Mouse (Mus musculus) embryo, embryonic 9.5 days (tissue): ENCODE results near the gene Tas2r137.

ENCODE experiments used
- DNase-seq: peaks from one replicate; pipeline ENCODE4 v3.0.0-alpha.2; 2017; ENCODE audit errors: extremely low spot score

Tas2r137 gene

DNA sequence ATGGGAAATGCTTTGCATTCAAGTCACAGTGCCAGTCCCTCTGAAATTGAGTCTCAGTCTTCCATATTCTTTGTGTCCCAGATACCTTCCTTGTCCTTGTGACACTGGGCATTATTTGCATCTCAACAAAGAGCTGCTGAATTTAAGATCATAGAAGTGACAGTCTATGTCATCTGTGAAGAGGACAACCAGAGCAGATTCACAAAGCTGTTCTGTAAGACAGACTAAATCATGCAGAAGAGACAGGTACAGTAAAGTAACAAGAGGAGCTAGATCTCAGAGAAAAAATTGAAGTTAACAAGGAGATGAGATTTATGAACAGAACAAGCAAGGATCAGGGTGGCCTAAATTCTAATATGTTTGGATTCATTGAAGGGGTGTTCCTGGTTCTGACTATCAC, at the start of gene Tas2r137:
TSS of gene Tas2r137 (plus strand) at position 301 of the 400 bp plus-strand sequence.
- no peak for DNase-seq

DNA sequence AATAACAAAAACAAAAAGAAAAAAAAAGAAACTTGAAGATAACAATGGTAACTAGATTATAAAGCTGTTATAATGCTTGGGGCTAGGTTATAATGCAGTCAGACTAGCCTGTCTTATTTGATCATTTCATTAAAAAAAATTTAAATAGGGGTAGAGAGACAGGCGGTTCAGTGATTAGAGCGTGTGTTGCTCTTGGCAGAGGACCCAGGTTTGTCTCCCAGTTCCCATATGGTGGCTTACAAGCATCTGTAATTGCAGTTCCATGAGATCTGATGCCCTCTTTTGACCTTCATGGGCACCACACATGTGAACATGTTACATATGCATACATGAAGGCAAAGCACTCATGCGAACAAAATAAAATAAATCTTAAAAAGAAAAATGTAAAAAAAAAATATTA, 49.8 kb upstream of the Tas2r137 start:
- DNase-seq = no peak

DNA sequence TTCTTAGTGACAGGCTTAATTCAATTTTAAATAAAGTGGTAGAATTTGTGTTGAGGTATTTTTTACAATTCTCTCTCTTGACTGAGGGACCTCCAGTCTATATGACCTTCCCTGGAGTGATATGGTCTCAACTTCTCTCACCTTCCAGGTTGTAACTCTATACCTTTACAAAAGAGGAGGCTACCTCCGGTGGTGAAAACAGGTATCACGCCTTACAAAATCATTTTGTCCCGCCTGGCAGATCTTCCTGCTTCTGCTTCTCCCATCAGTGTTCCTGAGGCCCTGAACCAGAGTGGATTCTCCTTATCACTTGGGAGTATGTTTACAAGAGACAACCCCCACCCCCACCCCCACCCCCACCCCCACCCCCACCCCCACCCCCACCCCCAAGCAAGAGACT, 49.3 kb upstream of the Tas2r137 start:
- DNase-seq = no peak

DNA sequence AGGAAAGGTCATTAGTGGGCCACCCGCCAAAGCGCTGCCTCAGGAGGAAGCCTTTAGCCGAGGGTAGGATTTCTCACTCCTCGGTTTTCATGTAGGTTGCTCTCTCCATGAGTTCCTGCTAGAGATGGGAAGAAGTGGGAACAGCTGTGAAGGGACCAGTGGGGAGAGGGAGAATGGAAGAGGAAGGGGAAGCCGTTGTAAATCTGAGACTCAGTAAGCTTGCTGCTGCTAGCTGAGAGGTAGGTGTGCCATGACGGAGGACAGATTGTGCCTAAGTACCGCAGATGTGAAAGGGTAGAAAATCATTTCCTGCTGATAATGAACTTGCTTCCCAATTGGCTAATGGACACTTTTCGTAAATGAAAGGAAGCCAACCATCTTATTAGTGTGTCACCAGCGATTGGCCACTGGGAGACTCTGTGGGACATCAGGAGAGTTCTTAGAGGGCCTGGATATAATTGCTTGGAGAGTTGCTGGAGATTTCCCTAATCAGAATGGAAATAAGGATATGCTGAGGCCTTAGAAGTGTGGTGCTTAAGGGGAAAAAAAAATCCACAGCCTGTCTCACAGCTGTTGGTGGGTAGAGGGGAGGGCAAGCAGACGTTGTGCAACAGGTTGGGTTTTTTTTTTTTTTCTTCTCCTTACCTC, 47.6 kb upstream of the Tas2r137 start:
- no peak for DNase-seq

DNA sequence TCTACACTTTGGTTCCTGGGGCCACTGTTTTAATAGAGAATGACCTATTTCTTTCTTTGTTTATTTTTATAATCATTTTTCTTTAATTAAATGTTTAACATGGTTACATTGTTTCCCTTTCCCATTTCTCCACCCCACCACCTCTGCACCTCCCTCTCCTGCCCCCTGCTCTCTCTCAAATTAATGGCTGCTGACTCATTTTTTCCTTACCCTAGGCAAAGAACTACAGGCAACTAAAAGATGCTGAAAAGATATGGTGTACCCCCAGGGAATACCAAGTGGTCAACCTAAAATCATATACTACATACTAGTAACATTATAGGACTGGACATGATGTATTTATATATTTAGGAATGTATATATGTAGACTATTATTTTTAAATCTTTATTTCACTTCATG, 42.4 kb upstream of the Tas2r137 start:
- no peak for DNase-seq

- DNase-seq = peak; percentile 22
These were observed 36.5 kb upstream of the Tas2r137 start for GRCm38 (mm10) chr6:40454436-40455041.

DNA sequence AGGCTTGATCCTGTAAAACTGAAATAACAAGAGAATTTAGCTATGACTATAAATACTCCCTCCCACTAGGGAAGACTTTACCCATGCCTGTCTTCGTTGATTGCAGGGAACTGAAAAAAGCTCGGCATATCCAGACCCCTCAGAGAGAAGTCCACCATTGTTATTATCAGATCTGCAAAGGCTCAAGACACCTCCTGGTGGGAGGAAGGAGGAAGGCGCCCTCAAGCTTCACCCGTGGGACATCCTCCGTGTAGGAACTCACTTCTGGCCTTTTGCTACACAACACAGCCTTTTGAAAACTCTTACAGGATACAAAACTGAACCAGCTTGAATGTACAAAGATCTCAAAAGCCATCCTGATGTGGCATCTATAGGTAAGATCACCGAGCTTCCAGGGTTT, 25.3 kb upstream of the Tas2r137 start:
- DNase-seq = no peak

DNA sequence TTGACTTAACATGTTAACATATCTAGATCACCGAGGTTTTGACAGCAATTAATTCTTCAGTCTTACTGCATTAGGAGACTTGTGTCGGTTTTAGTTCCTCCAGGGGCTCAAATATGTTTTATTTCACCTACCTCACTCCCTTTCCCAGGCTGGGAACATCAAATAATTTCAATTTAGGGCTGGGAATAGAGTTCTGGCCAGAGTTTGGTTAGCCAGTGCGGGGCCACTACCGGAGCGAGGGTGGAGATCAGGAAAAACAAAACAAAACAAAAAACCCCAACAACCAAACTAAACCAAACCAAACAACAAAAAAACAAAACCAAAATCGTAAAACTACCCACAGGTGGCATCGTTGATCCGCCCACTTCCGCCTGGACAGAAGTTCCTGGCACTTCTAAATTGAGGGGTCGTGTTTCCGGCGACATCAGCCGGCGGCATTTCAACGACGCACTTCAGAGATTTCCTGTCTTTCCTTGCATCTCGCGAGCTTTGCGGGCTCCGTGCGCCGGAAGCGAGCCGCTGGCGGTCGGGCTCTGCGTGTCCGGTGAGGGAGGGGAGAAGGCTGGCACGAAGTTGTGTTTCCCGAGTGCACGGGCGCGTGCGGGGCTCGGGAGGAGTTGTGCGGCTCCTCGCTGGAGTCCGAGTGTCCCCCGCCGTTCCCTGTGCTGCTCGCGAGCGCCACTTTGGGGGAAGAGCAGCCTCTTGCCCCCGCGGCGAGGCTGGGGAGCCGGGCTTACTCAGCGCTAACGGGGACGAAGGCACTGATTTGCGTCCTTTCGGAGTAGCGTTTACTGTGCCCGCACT, 19.9 kb upstream of the Tas2r137 start, which contains the start of gene Ssbp1:
TSS of gene Ssbp1 (plus strand) at position 437 of the 804 bp plus-strand sequence.
- DNase-seq = peak; percentile 95

- DNase-seq = no peak
These were observed 19.4 kb upstream of the Tas2r137 start for GRCm38 (mm10) chr6:40471720-40472010.

- no peak for DNase-seq
These were observed 14.9 kb upstream of the Tas2r137 start for GRCm38 (mm10) chr6:40476132-40476531.

- no peak for DNase-seq
These were observed 11.3 kb upstream of the Tas2r137 start for GRCm38 (mm10) chr6:40479705-40480104.

DNA sequence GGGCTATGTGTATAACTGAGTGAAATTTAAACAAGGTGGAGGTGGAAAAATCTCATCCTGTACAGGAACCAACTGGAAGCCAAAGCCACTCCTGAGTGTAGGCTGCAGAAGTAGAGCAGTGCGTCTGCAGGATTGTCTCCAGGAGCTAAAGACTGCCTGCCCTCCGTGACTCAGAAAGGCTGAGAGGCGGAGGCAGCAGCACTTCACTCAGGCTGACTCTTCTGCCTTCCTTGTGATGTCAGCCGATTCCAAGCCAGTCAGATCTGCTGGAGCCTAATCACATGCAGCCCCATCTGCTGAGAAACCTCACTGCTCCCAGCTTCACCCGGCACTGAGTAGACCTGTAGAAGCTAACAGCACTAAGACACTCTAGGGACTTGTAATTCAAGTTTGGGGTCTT, 8.7 kb upstream of the Tas2r137 start:
- DNase-seq = no peak

DNA sequence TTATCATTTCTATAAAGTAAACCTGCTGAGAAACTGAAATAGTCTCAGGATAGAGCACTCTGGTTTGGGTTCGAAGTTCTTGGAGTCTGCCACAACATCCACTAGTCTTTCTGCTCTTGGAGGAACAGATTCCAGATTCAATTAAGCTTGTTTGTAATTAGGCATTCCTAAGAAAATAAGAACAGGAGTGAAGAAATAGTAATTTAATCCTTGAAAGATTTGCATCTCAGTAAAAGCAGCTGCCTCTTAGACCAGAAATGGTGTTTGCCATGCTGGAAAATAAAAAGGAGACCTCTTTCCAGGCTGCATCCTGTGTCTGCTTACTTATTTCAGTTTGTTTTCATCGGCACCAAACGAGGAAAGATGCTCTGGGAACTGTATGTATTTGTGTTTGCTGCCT, 2.2 kb downstream of the Tas2r137 start, which contains the start of gene Tas2r108:
TSS of gene Tas2r108 (plus strand) at position 301 of the 400 bp plus-strand sequence.
- DNase-seq = no peak

DNA sequence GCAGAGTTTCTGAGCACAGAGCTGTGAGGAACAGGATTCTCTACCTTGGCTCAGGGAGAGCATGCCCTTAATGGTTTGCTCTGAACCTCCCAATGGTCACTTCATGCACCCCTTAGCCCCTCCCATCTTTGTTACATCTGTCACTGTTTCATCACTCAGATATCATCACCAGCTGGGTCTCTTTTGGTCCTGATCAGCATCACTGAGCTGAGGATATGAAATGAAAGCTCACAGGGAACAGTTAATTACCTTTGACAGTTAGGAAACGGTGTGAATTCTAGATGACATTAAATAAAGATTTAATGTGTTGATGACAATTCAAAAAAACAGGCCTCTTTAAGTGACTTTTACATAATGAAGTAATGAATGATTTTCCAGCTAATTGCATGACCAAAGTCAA, 28.4 kb downstream of the Tas2r137 start, which contains the start of gene Prss37:
TSS of gene Prss37 (minus strand) at position 101 of the 400 bp plus-strand sequence.
- DNase-seq = no peak
